Mouse (Mus musculus) forebrain, embryonic 16.5 days (tissue): Measurements from ENCODE around the gene Saal1. TPM values are rescaled to one million over a fixed set of nuclear protein-coding genes. Genes with fewer than 3 reads are reported as not detected.
A peak's percentile ranks its signal among the peaks of the same experiment; 100 is the strongest.

ENCODE experiments used
- ATAC-seq: fragments of 200-750 bp; cut with Nextera tagmentation; 2 replicates; pipeline ENCODE4 v1.8.0; 2017; ENCODE audit warnings: mild to moderate bottlenecking, moderate library complexity
- H3K27ac ChIP-seq: fragments of 300-500 bp; sonication (generic); 2 replicates; pipeline ENCODE4 v1.5.1; 2014; ENCODE audit warnings: low read length, control low read depth
- H3K27me3 ChIP-seq: fragments of 300-500 bp; sonication (generic); replicated peaks from 2 replicates; pipeline ENCODE4 v1.6.1; 2014; ENCODE audit warnings: low read length; ENCODE audit not compliant: control insufficient read depth, insufficient read depth
- H3K36me3 ChIP-seq: fragments of 300-500 bp; sonication (generic); 2 replicates; pipeline ENCODE4 v1.6.1; 2014; ENCODE audit not compliant: control insufficient read depth, insufficient read depth
- H3K4me1 ChIP-seq: fragments of 300-500 bp; sonication (generic); replicated peaks from 2 replicates; pipeline ENCODE4 v1.6.1; 2014; ENCODE audit warnings: low read length; ENCODE audit not compliant: control insufficient read depth, insufficient read depth
- H3K4me2 ChIP-seq: fragments of 300-500 bp; sonication (generic); 2 replicates; pipeline ENCODE4 v1.6.1; 2014; ENCODE audit warnings: mild to moderate bottlenecking, low read length, control low read depth
- H3K4me3 ChIP-seq: fragments of 300-500 bp; sonication (generic); replicated peaks from 2 replicates; pipeline ENCODE4 v1.5.1; 2014; ENCODE audit warnings: mild to moderate bottlenecking, low read length, control low read depth
- H3K9ac ChIP-seq: fragments of 300-500 bp; sonication (generic); replicated peaks from 2 replicates; pipeline ENCODE4 v1.6.1; 2014; ENCODE audit warnings: low read depth, low read length, control low read depth
- H3K9me3 ChIP-seq: fragments of 300-500 bp; sonication (generic); 2 replicates; pipeline ENCODE4 v1.6.1; 2016; ENCODE audit warnings: low read length; ENCODE audit not compliant: control insufficient read depth
- WGBS: fragments of 180-500 bp; shearing (Covaris S2); extraction: QIAGEN DNeasy Blood & Tissue Kit; methylation state at CpG from one replicate; pipeline ENCODE4 v1.1.7; 2014; 5-methylcytosine and 5-hydroxymethylcytosine counted together
- polyA plus RNA-seq: library from polyadenylated mRNA; unstranded; fragments of >200 nt; fragmentation: Nextera tagmentation; extraction: Ambion mirVana; gene quantifications from 2 replicates; pipeline ENCODE4 v1.2.1, GENCODE M21; 2015

The Saal1 gene
- polyA plus RNA-seq, 1 experiment from 2014 or later: 20.8 TPM

- Histone ChIP-seq H3K9me3 (no peaks in the 10 kb centered on the region), H3K27ac (no peak overlapping the region), H3K4me1 (peaks cover 19% of the 10 kb centered on the region), H3K4me3 (no peak overlapping the region), H3K4me2 (no peak overlapping the region), H3K27me3 (no peaks in the 10 kb centered on the region), H3K9ac (no peak overlapping the region), H3K36me3 (no peaks in the 10 kb centered on the region)
- WGBS: 79% methylated on average over 1 of the region's 1 CpGs
- no peak for ATAC-seq
Measured at GRCm38 (mm10) chr7:46643172-46643571, 67.3 kb downstream of the Saal1 start.

GRCm38 (mm10) chr7:46640062-46640461 is 70.4 kb downstream of the Saal1 start:
- peak overlapping the region; percentile 92 for H3K4me2 ChIP-seq
- no peaks in the 10 kb centered on the region for H3K36me3 ChIP-seq
- H3K4me1 ChIP-seq: peaks cover 29% of the 10 kb centered on the region
- ATAC-seq: peak; percentile 24; the same call in 1 of the 2 replicates
- no peaks in the 10 kb centered on the region for H3K9me3 ChIP-seq
- peak overlapping the region; percentile 79 for H3K9ac ChIP-seq
- H3K27me3 ChIP-seq: no peaks in the 10 kb centered on the region
- H3K4me3 ChIP-seq: peak overlapping the region; percentile 78
- peak overlapping the region; percentile 87 for H3K27ac ChIP-seq
- WGBS: 11% methylated on average over 17 of the region's 17 CpGs

- Histone ChIP-seq H3K4me1 (peaks cover 29% of the 10 kb centered on the region), H3K4me2 (peak within 1 kb of the TSS; percentile 92), H3K9ac (peak within 1 kb of the TSS; percentile 79), H3K27me3 (no peaks in the 10 kb centered on the region), H3K27ac (peak within 1 kb of the TSS; percentile 87), H3K9me3 (no peaks in the 10 kb centered on the region), H3K4me3 (peak within 1 kb of the TSS; percentile 78), H3K36me3 (no peaks in the 10 kb centered on the region)
- under 1% methylated on average over 30 of the region's 30 CpGs for WGBS
- ATAC-seq: peak; percentile 96
Measured at GRCm38 (mm10) chr7:46639692-46640031, 70.8 kb downstream of the Saal1 start, which contains the start of gene Sergef. TSS of gene Sergef (minus strand) at chr7:46639807.

GRCm38 (mm10) chr7:46638889-46639691 is 71.4 kb downstream of the Saal1 start:
- 4% methylated on average over 32 of the region's 32 CpGs for whole genome bisulfite sequencing
- peak overlapping the region; percentile 87 for H3K27ac ChIP-seq
- ATAC-seq: peak; percentile 19
- H3K4me2 ChIP-seq: peak overlapping the region; percentile 92
- H3K36me3 ChIP-seq: no peaks in the 10 kb centered on the region
- H3K9ac ChIP-seq: peak overlapping the region; percentile 79
- peaks cover 29% of the 10 kb centered on the region for H3K4me1 ChIP-seq
- no peaks in the 10 kb centered on the region for H3K9me3 ChIP-seq
- H3K27me3 ChIP-seq: no peaks in the 10 kb centered on the region
- peak overlapping the region; percentile 78 for H3K4me3 ChIP-seq

Other genes with a start within 250 kb of the Saal1 start
- 27.2 and 32.6 TPM in 2 replicates for gene Sergef, start 70.9 kb downstream of the Saal1 start, polyA plus RNA-seq
- gene Tph1, start 38.1 kb downstream of the Saal1 start, polyA plus RNA-seq: 0.35 and 0.93 TPM in 2 replicates
- gene Saa3, start 5.0 kb upstream of the Saal1 start, polyA plus RNA-seq: 0.33 TPM in 1 of 2 replicates, not detected in the other
- gene Saa4, start 21.9 kb upstream of the Saal1 start, polyA plus RNA-seq: not detected in 2 replicates
- not detected in 2 replicates for gene Saa1, start 32.3 kb upstream of the Saal1 start, polyA plus RNA-seq
- not detected in 2 replicates for gene Saa2, start 41.1 kb upstream of the Saal1 start, polyA plus RNA-seq
- gene Hps5, start 85.4 kb upstream of the Saal1 start, polyA plus RNA-seq: 16.9 and 17.7 TPM in 2 replicates
- 52.3 and 56.7 TPM in 2 replicates for gene Gtf2h1, start 85.4 kb upstream of the Saal1 start, polyA plus RNA-seq
- gene Ldha, start 130.8 kb upstream of the Saal1 start, polyA plus RNA-seq: 782 and 824 TPM in 2 replicates
- 0.20 TPM in 1 of 2 replicates, not detected in the other for gene Ldhc, start 150.5 kb upstream of the Saal1 start, polyA plus RNA-seq
- 424 and 426 TPM in 2 replicates for gene Tsg101, start 209.3 kb upstream of the Saal1 start, polyA plus RNA-seq
- 7.7 and 8.9 TPM in 2 replicates for gene Uevld, start 247.8 kb upstream of the Saal1 start, polyA plus RNA-seq